Mouse (Mus musculus) liver, embryonic 13.5 days (tissue): ENCODE results near the gene Spag6. TPM values are rescaled to one million over a fixed set of nuclear protein-coding genes. Genes with fewer than 3 reads are reported as not detected.
A peak's percentile ranks its signal among the peaks of the same experiment; 100 is the strongest.

Source experiments
- ATAC-seq: fragments of 200-750 bp; cut with Nextera tagmentation; 2 replicates; pipeline ENCODE4 v1.8.0; 2017; ENCODE audit warnings: low read depth, mild to moderate bottlenecking, moderate number of reproducible peaks, moderate library complexity
- DNase-seq: peaks from one replicate; pipeline ENCODE4 v3.0.0; 2022
- H3K27ac ChIP-seq: fragments of 300-500 bp; sonication (generic); 2 replicates; pipeline ENCODE4 v1.5.1; 2015; ENCODE audit warnings: moderate library complexity, mild to moderate bottlenecking, inconsistent platforms
- H3K27me3 ChIP-seq: fragments of 300-500 bp; sonication (generic); 2 replicates; pipeline ENCODE4 v1.6.1; 2015; ENCODE audit warnings: mild to moderate bottlenecking, inconsistent platforms
- H3K36me3 ChIP-seq: fragments of 300-500 bp; sonication (generic); 2 replicates; pipeline ENCODE4 v1.6.1; 2015; ENCODE audit warnings: mild to moderate bottlenecking, inconsistent platforms
- H3K4me1 ChIP-seq: fragments of 300-500 bp; sonication (generic); replicated peaks from 2 replicates; pipeline ENCODE4 v1.6.1; 2015; ENCODE audit warnings: inconsistent platforms
- H3K4me2 ChIP-seq: fragments of 300-500 bp; sonication (generic); 2 replicates; pipeline ENCODE4 v1.6.1; 2015; ENCODE audit warnings: inconsistent platforms, mild to moderate bottlenecking, moderate library complexity
- H3K4me3 ChIP-seq: fragments of 300-500 bp; sonication (generic); replicated peaks from 2 replicates; pipeline ENCODE4 v1.5.1; 2015; ENCODE audit warnings: mild to moderate bottlenecking, inconsistent platforms
- H3K9ac ChIP-seq: fragments of 300-500 bp; sonication (generic); 2 replicates; pipeline ENCODE4 v1.6.1; 2015; ENCODE audit warnings: mild to moderate bottlenecking, inconsistent platforms
- H3K9me3 ChIP-seq: fragments of 300-500 bp; sonication (generic); replicated peaks from 2 replicates; pipeline ENCODE4 v1.6.1; 2016; ENCODE audit warnings: inconsistent platforms
- WGBS: fragments of 180-500 bp; shearing (Covaris S2); methylation state at CpG from one replicate; pipeline ENCODE4 v1.1.7; 2015; ENCODE audit not compliant: insufficient replicate concordance; 5-methylcytosine and 5-hydroxymethylcytosine counted together
- polyA plus RNA-seq: library from polyadenylated mRNA; unstranded; fragments of >200 nt; fragmentation: Nextera tagmentation; extraction: Ambion mirVana; gene quantifications from 2 replicates; pipeline ENCODE4 v1.2.1, GENCODE M21; 2015

Spag6 gene
- polyA plus RNA-seq, 1 experiment from 2014 or later, result not detected

DNA sequence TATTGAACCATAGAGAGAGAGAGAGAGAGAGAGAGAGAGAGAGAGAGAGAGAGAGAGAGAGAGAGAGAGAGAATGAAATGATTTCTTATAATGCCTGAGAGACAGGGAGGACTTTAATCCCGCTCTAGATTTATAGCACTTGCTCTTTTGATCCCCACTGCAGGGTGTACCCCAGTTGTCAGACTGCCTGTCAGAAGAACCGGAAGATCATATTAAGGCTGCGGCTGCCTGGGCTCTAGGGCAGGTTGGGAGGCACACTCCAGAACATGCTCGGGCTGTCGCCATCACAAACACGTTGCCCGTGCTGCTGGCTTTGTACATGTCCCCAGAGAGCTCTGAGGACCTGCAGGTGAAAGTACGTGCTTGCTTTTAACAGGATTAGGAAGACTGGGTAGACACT is 43.2 kb downstream of the Spag6 start:
- no peak for DNase-seq
- Histone ChIP-seq H3K9me3 (no peaks in the 10 kb centered on the region), H3K4me2 (no peak overlapping the region), H3K27ac (no peak overlapping the region), H3K36me3 (no peaks in the 10 kb centered on the region), H3K4me3 (no peak overlapping the region), H3K9ac (no peak overlapping the region), H3K4me1 (peaks cover 8% of the 10 kb centered on the region; the same call in 1 of the 2 replicates), H3K27me3 (no peaks in the 10 kb centered on the region; the same call in 1 of the 2 replicates)
- WGBS, result 73% methylated on average over 8 of the region's 8 CpGs
- ATAC-seq, result no peak

DNA sequence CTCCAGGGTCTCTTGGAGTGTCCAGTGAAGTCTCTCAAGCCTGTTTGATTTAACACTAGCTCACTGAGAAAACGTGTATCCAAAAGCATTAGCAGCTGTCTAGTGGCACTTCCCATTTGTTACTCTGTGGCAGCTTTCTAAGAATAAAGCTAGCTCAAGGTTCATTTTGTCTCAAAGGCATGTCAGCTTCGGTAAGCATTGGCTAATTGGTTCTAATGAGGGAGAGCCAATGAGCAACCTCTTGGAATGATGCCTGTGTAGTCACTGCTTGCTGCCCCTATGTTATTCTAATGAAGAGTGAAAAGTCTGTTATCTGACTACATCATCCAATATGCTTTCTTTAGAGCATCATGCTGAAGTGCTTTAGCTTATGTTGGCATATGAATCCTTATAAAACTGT is 45.4 kb downstream of the Spag6 start:
- Histone ChIP-seq H3K9me3 (no peaks in the 10 kb centered on the region), H3K4me1 (peaks cover 8% of the 10 kb centered on the region; the same call in 1 of the 2 replicates), H3K9ac (no peak overlapping the region), H3K4me3 (no peak overlapping the region), H3K27me3 (no peaks in the 10 kb centered on the region), H3K27ac (no peak overlapping the region), H3K36me3 (no peaks in the 10 kb centered on the region), H3K4me2 (no peak overlapping the region)
- DNase-seq (no peak), ATAC-seq (no peak)
- WGBS, result 44% methylated on average over 2 of the region's 2 CpGs

DNA sequence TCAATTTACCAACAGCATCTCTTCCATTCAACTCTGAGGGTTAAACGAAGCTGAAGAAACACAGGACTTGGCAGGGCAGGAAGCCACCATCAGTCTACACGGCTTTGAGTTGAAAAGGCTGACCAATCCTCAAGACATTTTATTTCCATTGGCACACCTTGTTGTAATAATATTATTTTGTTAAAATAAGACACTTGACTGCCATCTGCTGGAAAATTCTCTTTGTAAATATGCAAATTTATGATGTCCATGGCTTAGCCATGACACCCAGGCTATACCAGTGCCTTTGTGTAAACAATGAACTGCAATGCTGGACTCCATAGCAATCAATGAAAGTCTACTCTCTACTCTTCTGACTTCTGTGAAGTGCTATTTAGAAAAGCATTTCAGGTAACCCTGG is 62.3 kb downstream of the Spag6 start:
- 48% methylated on average over 2 of the region's 2 CpGs for WGBS

GRCm38 (mm10) chr2:18764846-18765245 is 71.0 kb downstream of the Spag6 start:
- Histone ChIP-seq H3K27ac (no peak overlapping the region), H3K36me3 (no peaks in the 10 kb centered on the region)

More for the DNA sequence above, 62.3 kb downstream of the Spag6 start:
- H3K9me3 ChIP-seq, result no peaks in the 10 kb centered on the region
- H3K36me3 ChIP-seq, result no peaks in the 10 kb centered on the region
- H3K4me1 ChIP-seq, result no peaks in the 10 kb centered on the region
- H3K27ac ChIP-seq, result no peak overlapping the region
- no peak overlapping the region for H3K4me3 ChIP-seq
- DNase-seq, result no peak
- H3K27me3 ChIP-seq, result no peaks in the 10 kb centered on the region
- H3K4me2 ChIP-seq, result no peak overlapping the region
- no peak overlapping the region for H3K9ac ChIP-seq
- ATAC-seq, result no peak

GRCm38 (mm10) chr2:18765481-18766249 is 71.8 kb downstream of the Spag6 start:
- Histone ChIP-seq H3K36me3 (no peaks in the 10 kb centered on the region), H3K27me3 (peaks cover 7% of the 10 kb centered on the region), H3K27ac (no peak overlapping the region), H3K4me3 (peak overlapping the region; percentile 71), H3K4me2 (peak overlapping the region; percentile 84), H3K9ac (0 out of 2 replicates have a peak overlapping the region, but pooled peaks have one; percentile 22), H3K9me3 (no peaks in the 10 kb centered on the region), H3K4me1 (peaks cover 15% of the 10 kb centered on the region)
- WGBS, result 29% methylated on average over 12 of the region's 12 CpGs
- no peak for DNase-seq
- no peak for ATAC-seq

More at GRCm38 (mm10) chr2:18764846-18765245, 71.0 kb downstream of the Spag6 start:
- ATAC-seq (no peak), DNase-seq (no peak)
- Histone ChIP-seq H3K9me3 (no peaks in the 10 kb centered on the region), H3K4me3 (no peak overlapping the region), H3K9ac (no peak overlapping the region), H3K27me3 (peaks cover 7% of the 10 kb centered on the region), H3K4me1 (peaks cover 15% of the 10 kb centered on the region), H3K4me2 (no peak overlapping the region)
- WGBS, result 57% methylated on average over 2 of the region's 2 CpGs

- Histone ChIP-seq H3K4me1 (peaks cover 15% of the 10 kb centered on the region), H3K27ac (peak overlapping the region; percentile 53), H3K36me3 (no peaks in the 10 kb centered on the region), H3K4me2 (peak overlapping the region; percentile 84), H3K27me3 (peaks cover 7% of the 10 kb centered on the region), H3K9me3 (no peaks in the 10 kb centered on the region), H3K9ac (peak overlapping the region; percentile 75), H3K4me3 (peak overlapping the region; percentile 71)
- no peak for DNase-seq
- no peak for ATAC-seq
- 25% methylated on average over 4 of the region's 4 CpGs for WGBS
Observed at GRCm38 (mm10) chr2:18766441-18766820, 72.6 kb downstream of the Spag6 start.

DNA sequence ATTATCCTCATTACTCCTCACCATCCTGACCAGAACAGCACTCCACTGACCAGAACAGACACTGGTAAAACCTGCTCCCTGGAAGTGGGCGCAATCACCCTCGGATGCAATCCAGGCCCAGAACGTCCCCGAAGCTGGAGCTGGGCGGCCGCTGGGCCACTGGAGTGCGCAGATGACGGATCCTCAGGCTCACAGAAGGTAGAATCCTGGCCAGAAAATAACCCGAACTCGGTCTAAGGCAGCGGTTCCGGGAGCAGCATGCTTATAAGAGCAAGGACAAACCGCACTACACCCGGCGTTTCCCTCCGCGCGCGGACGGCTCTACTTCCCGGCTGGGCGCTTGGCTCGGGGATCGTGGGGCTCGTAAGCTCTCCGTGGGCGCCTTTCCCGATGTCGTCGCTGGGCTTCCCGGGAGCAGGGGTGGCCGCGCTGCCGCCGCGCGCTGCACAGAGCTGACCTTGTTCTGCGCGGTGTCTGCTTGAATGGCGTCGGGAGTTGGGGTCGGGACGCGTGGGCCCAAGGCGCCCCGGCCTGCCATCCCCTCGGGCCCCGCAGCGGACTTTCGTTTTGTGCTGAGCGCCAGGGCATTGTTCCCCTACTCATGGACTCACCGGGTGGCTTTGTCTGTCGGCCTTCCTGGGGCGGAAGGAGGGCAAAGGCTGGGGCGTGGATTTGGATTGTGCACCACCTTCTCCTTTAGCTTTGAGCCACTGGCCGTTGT is 73.1 kb downstream of the Spag6 start:
- peak; percentile 7 for DNase-seq
- Histone ChIP-seq H3K36me3 (no peaks in the 10 kb centered on the region), H3K9me3 (no peaks in the 10 kb centered on the region), H3K4me2 (peak overlapping the region; percentile 84), H3K4me3 (peak overlapping the region; percentile 71), H3K27me3 (peaks cover 7% of the 10 kb centered on the region), H3K27ac (peak overlapping the region; percentile 53), H3K9ac (peak overlapping the region; percentile 75), H3K4me1 (peaks cover 15% of the 10 kb centered on the region)
- 1% methylated on average over 56 of the region's 56 CpGs for WGBS
- peak; percentile 65 for ATAC-seq

- no peak for ATAC-seq
Observed at GRCm38 (mm10) chr2:18768414-18768813, 74.6 kb downstream of the Spag6 start.

DNA sequence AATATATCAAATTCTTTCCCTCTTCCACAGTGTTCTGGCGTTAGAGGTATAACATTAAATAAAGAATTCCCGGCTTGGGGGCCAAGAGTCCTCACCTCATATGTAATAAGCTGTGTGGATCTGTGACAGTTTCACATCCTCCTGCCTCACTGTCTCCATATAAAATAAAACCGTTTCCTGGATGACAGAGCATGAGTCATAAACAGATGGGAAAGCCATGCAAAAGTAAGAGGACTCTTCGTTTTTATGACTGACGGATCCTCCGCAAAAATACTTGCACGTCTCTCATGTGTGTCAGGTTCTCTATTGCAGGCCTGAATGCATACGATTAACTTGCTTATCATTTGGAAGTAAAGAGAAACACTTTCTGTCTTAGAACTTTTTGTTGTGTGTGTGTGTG is 78.6 kb downstream of the Spag6 start:
- Histone ChIP-seq H3K27ac (no peak overlapping the region), H3K36me3 (no peaks in the 10 kb centered on the region), H3K27me3 (no peaks in the 10 kb centered on the region), H3K9me3 (no peaks in the 10 kb centered on the region), H3K4me2 (no peak overlapping the region), H3K4me1 (no peaks in the 10 kb centered on the region), H3K9ac (no peak overlapping the region), H3K4me3 (no peak overlapping the region)
- ATAC-seq, result no peak
- DNase-seq, result no peak
- WGBS, result 70% methylated on average over 8 of the region's 8 CpGs

More at GRCm38 (mm10) chr2:18768414-18768813, 74.6 kb downstream of the Spag6 start:
- no peak for DNase-seq
- Histone ChIP-seq H3K4me2 (no peak overlapping the region), H3K4me1 (peaks cover 15% of the 10 kb centered on the region), H3K9me3 (no peaks in the 10 kb centered on the region), H3K9ac (no peak overlapping the region), H3K4me3 (no peak overlapping the region), H3K36me3 (no peaks in the 10 kb centered on the region), H3K27ac (no peak overlapping the region), H3K27me3 (peaks cover 7% of the 10 kb centered on the region)
- WGBS, result 74% methylated on average over 2 of the region's 2 CpGs

GRCm38 (mm10) chr2:18774326-18774725 is 80.5 kb downstream of the Spag6 start:
- no peak overlapping the region for H3K4me3 ChIP-seq
- H3K36me3 ChIP-seq, result no peaks in the 10 kb centered on the region
- ATAC-seq (no peak), DNase-seq (no peak)
- no peak overlapping the region for H3K4me2 ChIP-seq
- H3K9ac ChIP-seq, result no peak overlapping the region
- peaks cover 4% of the 10 kb centered on the region; the same call in 1 of the 2 replicates for H3K27me3 ChIP-seq
- WGBS, result 49% methylated on average over 6 of the region's 6 CpGs
- H3K27ac ChIP-seq, result no peak overlapping the region
- no peaks in the 10 kb centered on the region for H3K9me3 ChIP-seq
- no peaks in the 10 kb centered on the region for H3K4me1 ChIP-seq

DNA sequence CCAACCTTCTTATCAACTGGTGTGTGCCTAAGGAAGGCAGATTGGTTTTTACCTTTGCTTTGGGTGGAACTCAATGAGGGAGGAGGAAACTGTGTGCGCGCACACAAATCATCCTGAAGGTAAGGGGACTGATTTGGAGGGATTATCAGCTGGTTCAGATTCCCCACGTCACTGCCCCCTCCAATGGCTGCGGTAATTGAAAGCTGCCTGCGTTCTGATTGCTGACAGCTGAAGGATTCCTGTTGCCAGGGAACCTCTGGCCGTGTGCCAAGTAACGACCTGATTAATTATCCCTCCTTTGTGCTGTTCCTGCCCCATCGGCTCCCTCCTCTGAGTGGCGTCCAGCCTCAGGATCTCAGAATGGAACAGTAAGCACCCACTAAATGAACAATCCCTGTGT is 84.4 kb downstream of the Spag6 start:
- Histone ChIP-seq H3K9me3 (no peaks in the 10 kb centered on the region), H3K4me2 (no peak overlapping the region), H3K4me1 (no peaks in the 10 kb centered on the region), H3K27me3 (peaks cover 4% of the 10 kb centered on the region; the same call in 1 of the 2 replicates), H3K27ac (no peak overlapping the region), H3K4me3 (no peak overlapping the region), H3K9ac (no peak overlapping the region), H3K36me3 (no peaks in the 10 kb centered on the region)
- no peak for DNase-seq
- no peak for ATAC-seq
- 39% methylated on average over 9 of the region's 9 CpGs for WGBS
